Mouse (Mus musculus): Measurements from ENCODE around the gene Dnm3.

The Dnm3 gene

DNA sequence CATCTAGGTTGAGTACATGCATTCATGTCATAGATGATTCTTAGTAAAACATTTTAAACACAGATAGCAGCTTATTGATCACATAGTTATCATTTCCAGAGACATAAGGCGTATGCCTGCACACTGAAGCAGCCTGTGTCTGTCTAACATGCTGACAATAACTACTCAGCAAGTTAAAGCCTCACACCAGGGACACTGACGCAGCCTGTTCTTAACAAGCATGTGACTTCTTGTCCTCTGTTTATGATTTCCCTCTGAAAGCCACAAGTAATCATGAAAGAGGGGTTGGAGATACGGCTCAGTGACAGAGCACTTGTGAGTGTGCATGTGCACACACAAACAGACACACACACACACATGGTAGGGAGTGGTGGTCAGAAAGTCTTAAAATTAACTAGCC lies 294.4 kb downstream of the Dnm3 start:
- in situ Hi-C loops (cut with MboI; ENCODE audit: unreplicated experiment in 2 of 2): no loop called here

DNA sequence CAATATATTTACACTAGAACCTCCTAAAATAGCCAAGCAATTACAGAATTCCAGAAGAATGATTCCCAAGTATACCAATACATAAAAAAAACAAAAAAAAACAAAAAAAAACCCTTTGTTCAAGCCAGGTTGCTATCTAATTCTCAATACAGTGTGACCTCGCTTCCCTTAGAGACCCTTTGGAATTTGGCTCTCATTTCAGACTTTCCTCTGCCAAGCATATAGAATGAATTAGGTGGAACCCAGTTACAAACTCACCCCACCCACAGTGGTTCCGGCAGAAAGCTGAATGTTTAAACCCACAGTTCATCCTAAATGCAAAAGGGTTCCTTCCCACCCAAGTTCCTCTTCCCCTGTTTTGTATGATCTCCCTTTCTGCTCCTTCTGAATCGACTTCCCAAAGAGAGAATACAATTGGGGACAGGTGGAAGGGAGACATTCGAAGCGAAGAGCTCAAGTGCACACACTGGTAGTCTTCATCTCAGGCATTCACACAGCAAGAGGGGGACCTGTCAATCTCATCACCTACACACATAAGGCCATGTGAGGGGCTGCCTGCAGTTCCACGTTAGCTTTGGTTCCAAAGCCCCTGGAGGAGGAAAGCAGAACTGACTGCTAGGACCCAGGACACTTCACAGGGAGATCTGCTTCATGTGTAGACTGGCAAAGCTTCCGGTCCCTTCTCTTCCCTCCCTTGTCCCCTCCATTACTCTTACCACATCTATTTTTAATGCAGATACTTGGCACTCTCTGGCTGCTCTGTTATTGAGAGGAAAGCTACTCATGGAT lies 296.5 kb downstream of the Dnm3 start:
- in situ Hi-C loops (cut with MboI; ENCODE audit: unreplicated experiment in 2 of 2): no loop called here

DNA sequence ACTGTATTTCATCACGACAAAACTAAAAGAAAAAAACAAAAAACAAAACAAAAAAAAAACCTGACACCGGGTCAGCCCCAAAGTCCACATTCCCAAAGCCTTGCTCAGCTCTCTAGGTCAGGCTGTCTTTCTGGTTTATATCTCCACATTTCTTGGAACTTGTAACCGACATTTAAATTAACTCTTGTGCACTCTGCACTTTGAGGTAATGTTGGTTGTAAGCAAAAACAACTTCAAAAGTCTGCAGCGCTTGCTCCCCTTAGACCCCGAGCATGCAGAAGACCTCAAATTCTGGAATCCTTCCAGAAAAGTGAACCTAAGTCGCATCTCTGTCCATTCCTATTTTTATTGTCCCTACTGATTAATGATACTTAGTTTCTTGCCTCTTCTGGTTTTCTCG lies 297.4 kb downstream of the Dnm3 start:
- in situ Hi-C loops (cut with MboI; ENCODE audit: unreplicated experiment in 2 of 2): no loop called here

DNA sequence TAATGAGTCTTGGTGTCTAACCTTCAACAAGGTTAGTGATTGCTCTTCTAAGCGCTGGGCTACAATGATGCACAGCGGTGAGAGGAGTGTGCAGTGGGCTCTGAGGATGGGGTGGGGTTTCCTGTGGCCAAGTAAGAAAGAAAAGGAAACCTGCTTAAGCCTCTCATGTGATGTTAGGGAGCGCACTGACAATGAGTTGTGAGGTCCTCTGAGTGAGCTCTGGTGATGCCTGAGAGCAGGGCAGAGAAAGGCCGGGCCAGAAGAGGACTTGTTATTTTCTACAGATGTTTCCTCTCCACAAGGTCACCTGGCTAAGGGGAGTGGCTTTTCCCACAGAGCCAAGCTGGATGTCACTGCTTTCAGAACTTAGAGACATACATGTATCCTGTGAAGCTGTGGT lies 298.4 kb downstream of the Dnm3 start:
- in situ Hi-C loops (cut with MboI; ENCODE audit: unreplicated experiment in 2 of 2): no loop called here

DNA sequence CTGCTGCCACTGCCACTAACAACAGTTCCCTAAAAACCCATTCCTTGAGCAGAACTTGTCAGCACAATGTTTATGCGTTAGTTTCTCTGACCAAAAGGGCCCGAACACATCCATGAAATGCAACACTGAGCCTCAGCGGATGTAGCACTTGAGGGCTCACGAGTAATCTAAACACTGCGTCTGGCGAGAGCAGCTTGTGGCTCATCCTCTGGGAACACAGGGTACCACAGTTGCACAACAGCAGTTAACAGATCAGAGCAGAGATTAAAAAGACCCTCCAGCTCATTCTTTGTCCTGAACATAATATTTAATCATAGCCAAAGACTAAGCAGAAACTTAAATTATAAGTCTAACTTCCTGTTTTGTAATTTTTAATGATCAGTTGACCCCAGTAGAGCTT lies 305.0 kb downstream of the Dnm3 start:
- in situ Hi-C loops (cut with MboI; ENCODE audit: unreplicated experiment in 2 of 2): no loop called here

DNA sequence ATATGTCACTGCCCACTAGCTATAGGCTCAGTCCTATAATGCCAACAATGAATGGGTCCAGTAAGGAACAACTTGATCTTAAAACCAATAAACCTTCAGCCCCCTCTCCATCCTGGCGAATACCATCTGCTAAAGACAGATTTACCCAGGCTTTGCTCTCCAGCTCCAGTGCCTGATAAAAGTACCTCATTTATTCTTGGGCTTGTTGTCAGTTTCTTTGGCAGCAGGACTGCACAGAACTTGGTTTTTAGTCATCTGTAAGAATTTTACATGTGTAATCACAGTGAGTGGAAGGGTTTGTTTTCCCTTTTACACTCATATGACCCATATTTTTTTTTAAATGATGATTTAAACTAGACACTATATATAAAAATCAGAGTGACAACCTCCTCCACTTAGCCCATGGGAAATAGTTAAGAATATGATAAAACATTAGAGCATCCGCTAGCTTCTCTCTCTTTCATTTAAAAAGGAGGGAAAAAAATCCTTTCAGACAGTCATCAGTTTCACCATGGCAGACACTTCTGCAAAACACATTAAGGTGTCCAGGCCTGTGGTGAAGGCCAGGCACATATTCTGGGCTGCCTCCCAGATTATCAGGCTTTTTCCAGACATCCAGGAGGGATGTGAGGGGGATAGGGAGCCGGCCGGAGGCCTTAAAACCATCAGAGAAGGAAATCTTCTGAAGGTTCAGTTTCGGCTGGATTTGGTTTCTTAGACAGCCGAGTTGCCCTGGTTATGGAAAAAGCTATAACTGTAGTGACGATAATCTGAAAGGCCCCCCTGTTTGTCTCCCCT lies 313.9 kb downstream of the Dnm3 start:
- in situ Hi-C loops (cut with MboI; ENCODE audit: unreplicated experiment in 2 of 2): no loop called here

DNA sequence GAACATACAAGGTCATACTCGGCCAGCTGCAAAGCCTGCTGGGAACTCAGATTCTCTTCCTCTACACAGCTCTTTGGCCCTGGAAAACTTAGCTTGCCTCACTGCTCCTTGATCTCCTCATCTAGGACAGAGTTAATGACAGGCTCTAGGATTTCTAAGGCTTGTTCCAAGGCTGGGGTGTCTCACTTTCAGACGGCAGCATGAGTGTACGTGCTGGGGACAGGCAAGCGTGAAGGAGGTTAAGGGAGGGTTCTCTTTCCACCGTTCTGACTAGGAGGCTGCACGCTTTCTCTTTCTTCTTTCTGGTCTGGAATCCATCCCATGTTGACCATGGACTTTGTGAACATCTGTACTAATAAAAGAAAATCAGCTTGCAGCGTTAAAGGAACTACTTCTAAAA lies 315.2 kb downstream of the Dnm3 start:
- in situ Hi-C loops (cut with MboI; ENCODE audit: unreplicated experiment in 2 of 2): no loop called here

DNA sequence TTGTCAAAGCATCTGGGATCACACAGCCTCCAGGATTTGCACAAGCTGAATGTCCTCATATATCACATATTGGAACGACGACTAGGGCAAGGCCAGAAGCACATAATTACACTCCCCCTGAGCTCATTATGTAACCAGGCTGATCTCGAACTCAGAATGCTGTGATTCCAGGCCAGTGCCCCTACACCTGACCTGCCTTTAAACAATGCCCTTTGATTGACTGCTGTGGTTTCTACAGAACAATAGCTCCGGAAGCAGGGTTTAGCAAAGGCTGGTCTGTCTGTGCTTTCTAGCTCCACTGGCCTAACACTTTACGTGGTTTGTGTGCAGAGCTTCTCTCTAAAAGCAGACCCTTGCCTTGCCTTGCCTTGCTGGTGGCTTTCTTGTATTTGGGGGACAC lies 315.6 kb downstream of the Dnm3 start:
- in situ Hi-C loops (cut with MboI; ENCODE audit: unreplicated experiment in 2 of 2): no loop called here

DNA sequence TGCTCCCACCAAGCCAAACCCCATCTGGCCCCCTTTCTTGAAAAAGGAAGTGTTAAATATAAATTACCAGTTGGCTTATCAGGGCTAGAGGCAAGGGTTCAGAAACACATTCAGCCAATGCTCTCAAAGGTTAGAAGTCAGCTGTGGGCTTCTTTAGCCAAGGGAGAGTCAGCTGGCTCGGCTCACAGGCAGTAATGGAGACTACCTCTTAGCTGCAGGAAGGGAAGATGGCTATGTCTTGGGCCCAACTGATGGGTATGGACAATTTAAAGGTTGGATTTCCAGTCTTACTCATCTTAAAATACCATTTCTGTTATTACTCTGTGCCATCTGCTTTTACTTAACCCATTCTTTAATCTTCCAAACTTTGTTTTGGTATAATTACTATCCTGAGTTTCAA lies 317.1 kb downstream of the Dnm3 start:
- in situ Hi-C loops (cut with MboI; ENCODE audit: unreplicated experiment in 2 of 2): no loop called here

DNA sequence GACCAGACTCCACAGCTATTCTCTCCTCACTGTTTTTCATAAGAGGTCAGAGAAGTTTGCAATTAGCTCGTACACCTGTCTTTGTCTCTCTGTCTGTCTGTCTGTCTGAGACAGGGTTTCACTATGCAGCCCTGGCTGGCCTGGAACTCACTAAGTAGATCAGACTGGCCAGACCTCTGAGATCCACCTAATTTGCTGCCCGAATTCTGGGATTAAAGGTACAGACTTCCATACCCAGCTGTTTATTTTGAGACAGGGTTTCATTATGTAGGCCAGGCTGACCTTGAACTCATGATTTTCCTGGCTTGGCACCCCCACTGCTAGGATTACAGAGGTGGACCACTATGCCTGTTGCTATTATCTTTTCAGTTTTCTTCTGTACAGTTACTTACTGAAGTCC lies 319.3 kb downstream of the Dnm3 start:
- in situ Hi-C loops (cut with MboI; ENCODE audit: unreplicated experiment in 2 of 2): no loop called here

DNA sequence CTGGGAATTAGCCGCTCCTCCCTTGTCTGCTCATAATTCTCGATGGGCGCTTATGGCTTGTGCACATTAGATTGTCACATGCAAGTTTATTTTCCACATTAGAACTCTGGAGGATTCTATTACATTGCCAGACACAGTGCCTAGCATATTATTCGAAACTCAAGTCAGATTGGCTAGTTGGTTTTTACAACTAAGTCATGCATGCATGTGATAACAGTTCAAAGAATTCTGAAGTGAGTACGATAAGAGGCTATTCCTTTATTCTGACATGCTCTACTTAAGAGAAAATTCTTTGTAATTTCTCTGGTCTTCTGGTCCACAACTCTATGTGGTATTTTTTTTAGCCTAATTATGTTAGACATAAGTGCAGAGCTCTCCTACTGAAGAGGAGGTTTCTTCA lies 320.2 kb downstream of the Dnm3 start:
- in situ Hi-C loops (cut with MboI; ENCODE audit: unreplicated experiment in 2 of 2): no loop called here

DNA sequence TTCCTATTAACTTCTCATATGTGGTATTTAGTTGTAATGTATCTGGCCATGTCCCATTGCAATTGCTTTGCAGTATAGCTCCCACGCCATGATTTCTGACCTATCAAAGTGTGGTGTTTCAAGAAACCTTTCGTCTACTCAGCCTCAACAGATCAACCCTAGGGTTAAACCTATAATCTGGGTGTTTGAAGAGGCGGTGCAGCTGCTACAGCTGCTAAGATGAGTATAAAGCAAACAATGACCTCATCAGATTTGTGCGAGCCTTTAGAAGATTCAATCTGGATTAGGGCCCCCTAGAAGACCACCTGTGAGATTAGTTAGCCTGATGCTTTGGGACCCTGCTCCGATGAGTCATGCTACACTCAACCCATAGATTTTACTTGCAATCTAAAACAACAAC lies 321.0 kb downstream of the Dnm3 start:
- in situ Hi-C loops (cut with MboI; ENCODE audit: unreplicated experiment in 2 of 2): no loop called here

DNA sequence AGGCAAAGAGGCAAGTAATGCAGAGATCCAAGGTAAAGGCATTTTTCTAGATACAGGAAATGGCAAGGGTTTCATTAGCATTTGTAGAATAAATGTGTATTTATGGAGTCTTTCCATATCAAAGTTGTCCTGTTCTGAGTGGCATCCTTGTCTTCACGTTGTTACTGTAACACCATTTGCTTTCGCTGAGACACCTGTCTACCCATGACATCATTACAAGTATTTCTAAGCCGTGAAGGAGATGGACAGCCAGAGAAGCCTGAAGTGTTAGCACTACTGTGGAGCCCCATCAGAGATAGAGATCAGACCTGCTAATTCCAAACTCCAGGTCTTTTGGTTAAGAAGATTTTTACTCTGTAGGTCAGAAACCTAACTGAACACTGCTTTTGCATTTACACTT lies 322.3 kb downstream of the Dnm3 start:
- in situ Hi-C loops (cut with MboI; ENCODE audit: unreplicated experiment in 2 of 2): no loop called here

DNA sequence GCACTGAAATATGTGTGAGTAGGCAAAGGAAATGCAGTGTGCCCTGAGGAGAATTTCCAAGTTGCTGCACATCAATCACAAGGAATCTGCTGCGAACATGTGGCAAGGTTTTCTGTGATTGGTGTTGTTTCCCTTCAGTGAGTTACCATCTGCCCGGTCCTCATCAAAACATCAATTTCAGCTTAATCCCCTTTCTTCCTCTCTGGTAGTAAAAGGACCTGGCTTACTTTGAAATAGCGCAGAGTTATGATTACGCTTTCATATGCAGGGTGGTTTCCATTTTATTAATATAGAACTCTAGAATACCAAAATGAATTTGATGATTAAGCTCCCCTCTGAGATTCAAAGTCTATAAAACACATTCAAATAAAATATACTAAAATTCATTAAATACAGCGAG lies 324.7 kb downstream of the Dnm3 start:
- in situ Hi-C loops (cut with MboI; ENCODE audit: unreplicated experiment in 2 of 2): no loop called here

DNA sequence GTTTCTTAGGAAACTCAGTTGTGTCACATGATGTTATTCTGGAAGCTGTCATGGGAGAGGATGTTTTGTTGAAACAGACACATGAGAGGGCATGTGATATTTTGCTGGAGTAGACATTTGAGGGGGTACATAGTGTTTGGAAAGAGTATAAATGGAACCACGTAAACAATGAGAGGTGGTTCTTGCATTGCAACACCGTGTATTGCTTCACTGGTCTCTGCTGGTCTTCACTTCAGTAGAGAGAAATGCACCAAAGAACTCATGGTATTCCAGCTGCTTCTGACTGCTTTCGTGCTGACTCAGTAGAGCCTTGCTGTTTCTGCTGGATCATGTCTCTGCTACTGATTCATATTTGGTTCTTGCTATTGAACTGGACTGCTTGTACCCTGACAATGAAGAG lies 328.1 kb downstream of the Dnm3 start:
- in situ Hi-C loops (cut with MboI; ENCODE audit: unreplicated experiment in 2 of 2): no loop called here

DNA sequence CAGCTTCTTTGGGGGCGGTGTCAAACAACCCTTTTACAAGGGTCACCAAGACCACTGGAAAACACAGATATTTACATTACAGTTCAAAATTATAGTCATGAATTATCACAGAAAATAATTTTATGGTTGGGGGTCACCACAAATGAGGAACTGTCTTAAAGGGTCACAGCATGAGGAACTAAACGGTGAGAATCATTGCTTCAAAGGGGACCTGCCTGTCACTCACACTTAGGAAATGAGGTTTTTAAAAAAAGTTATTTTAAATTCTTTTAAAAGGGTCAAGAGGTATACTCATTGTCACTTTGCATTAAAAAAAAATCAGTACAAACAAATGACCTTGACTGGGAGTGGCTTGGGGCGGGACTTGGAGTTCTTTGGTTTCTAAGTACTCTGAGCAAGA lies 330.3 kb downstream of the Dnm3 start:
- in situ Hi-C loops (cut with MboI; ENCODE audit: unreplicated experiment in 2 of 2): no loop called here

DNA sequence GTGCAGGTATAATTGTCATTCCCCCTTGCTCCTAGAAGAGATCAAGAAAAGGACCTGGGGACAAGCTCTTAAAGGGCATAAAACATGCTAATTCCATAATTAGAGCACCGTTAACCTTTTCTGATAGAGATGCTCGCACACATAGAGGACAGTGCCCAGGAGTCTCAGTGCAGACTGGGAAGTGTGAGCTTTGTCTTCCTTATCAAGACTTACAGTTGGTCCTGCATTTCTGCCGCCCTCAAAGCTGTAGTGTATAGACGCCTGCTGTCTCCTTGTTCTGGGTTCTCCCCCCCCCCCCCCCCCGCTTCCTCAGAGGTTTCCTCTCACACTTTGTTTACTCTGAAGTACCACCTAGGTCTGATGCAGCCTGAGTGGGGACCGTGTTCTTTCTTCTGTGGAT lies 332.1 kb downstream of the Dnm3 start:
- in situ Hi-C loops (cut with MboI; ENCODE audit: unreplicated experiment in 2 of 2): no loop called here

DNA sequence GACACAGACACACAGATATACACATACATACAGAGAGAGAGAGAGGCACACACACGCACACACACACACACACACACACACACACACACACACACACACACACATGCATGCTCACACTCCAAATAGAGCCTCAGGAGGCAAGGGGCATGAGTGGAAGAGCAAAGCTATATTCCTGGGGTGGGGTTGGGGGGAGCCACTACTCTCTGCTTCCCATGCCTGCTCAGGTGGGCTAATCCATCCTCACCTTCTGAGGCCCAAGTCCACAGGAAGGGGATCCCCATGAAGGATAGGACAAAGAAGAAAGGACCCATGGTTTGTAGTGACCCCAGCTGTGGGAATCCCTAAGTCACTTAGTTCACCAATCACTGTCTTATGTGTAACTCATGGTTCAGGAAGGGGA lies 332.8 kb downstream of the Dnm3 start:
- in situ Hi-C loops (cut with MboI; ENCODE audit: unreplicated experiment in 2 of 2): no loop called here

DNA sequence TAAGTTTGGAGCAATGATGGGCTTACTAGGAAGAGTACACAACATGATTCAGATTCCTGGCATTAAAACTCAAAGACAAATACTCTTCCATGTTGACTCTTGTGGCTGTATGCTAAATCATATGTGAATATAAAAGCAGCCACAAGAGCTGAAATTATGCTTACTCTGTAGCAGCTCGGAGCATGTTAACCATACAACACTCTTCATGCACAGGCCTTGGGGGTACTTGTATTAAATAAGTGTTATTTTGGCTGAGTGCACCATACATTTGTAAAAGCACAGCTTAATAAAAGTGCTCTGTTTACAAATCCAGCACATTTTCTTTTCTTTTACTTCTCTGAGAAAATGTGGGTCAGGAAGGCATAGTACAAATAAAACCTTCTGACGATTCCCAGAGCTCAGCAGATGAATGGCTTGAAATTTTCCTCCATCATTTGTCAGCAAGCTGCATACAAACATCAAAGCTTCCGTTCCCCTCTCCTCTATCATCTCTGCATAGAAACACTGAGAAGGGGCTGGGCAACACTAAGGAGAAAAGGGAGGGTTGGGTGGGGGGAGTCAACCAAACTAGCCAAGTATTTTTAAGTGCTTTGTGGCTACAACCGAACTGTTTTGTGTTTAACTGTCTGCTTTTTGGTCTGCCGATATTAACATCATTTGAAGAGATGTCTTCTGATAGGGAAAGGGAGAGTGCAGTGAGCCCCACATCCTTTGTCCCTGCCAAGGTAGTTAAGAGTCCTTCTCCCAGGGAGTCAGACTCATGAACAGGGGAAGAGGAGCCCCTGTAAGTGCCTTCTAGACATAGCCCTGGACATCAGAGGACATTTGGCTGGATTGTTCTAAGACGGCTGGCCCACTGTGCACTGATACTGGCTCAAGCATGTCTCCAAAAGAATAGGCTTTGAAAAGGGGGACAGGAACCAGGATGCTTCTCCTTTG lies 333.6 kb downstream of the Dnm3 start:
- in situ Hi-C loops (cut with MboI; ENCODE audit: unreplicated experiment in 2 of 2): no loop called here

DNA sequence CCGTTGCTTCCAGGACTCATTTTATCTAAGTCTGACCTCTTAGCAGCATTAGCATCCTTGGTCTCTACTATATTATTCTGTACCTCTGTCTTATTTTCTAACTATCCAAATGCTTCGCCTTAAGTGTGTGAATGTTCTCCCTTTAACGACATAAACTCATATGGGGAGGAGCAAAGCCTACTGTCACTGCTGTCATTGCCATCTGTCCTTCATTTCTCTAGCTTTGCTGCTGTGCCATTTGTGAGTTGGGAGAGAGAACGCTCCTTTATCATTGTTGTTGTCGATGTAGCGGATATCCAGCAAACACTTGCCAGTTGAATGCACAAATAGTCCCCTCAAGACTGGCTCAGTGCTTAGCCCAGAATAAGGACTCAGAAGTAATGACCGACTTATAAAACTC lies 335.5 kb downstream of the Dnm3 start:
- in situ Hi-C loops (cut with MboI; ENCODE audit: unreplicated experiment in 2 of 2): no loop called here

DNA sequence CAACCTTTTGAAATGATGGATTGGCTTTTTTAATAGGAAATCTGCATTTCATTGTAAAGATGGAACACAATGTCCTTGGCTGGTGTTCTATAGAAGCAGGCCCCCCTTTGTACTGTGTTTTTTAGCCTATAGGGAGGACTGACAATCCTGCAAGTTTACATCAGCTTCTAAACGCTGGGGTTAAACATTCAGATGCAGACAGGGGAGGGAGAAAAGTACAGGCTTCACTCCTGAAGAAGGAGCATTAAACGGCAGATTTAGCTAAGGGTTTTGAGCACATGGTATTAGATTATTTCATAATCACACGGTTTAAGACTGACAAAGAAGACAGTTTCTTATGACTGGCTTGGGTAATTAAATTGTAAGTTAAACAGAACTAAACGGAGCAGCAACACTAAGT lies 341.5 kb downstream of the Dnm3 start:
- in situ Hi-C loops (cut with MboI; ENCODE audit: unreplicated experiment in 2 of 2): no loop called here
